Mouse (Mus musculus) adrenal gland, postnatal 14 days (tissue): ENCODE measurements at regions not wholly inside any gene's neighbourhood (a gene's known extent, or its start where the extent isn't known, plus 50 kb on each side); places are given as distances from the start of the nearest gene placed in this dataset.

ENCODE experiments used
- DNase-seq: peaks from one replicate; pipeline ENCODE4 v3.0.0; 2021; ENCODE audit warnings: mixed read lengths

- no peak for DNase-seq
Observed at GRCm38 (mm10) chr6:108717681-108718080, 57.3 kb downstream of the Bhlhe40 start.

GRCm38 (mm10) chr6:108718887-108719286 is 58.5 kb downstream of the Bhlhe40 start:
- no peak for DNase-seq

- DNase-seq, result no peak
Observed at GRCm38 (mm10) chr6:108719977-108720376, 59.5 kb downstream of the Bhlhe40 start.

- no peak for DNase-seq
Observed at GRCm38 (mm10) chr6:108720978-108721377, 60.5 kb downstream of the Bhlhe40 start.

GRCm38 (mm10) chr6:108721557-108721956 is 61.1 kb downstream of the Bhlhe40 start:
- no peak for DNase-seq

- DNase-seq, result no peak
Observed at GRCm38 (mm10) chr6:108723236-108723635, 59.7 kb upstream of the Arl8b start.

GRCm38 (mm10) chr6:108723751-108724150 is 59.1 kb upstream of the Arl8b start:
- DNase-seq, result no peak

- DNase-seq, result peak; percentile 21
Observed at GRCm38 (mm10) chr6:108731107-108731630, 51.7 kb upstream of the Arl8b start.
